Mouse (Mus musculus): Measurements from ENCODE around the gene Ptk7. TPM values are rescaled to one million over a fixed set of nuclear protein-coding genes. Genes with fewer than 3 reads are reported as not detected.

Gene Ptk7
- polyA plus RNA-seq, 1 experiment = 14.9 TPM

GRCm38 (mm10) chr17:46609721-46610514 is 19.4 kb downstream of the Ptk7 start:
- no peak for DNase-seq (ENCODE audit: low spot score)

- no peak for DNase-seq (ENCODE audit: low spot score)
Measured at GRCm38 (mm10) chr17:46605987-46606386, 23.3 kb downstream of the Ptk7 start.

GRCm38 (mm10) chr17:46605126-46605525 is 24.2 kb downstream of the Ptk7 start:
- DNase-seq (ENCODE audit: low spot score) = no peak

GRCm38 (mm10) chr17:46603229-46603628 is 26.1 kb downstream of the Ptk7 start:
- no peak for DNase-seq (ENCODE audit: low spot score)

- DNase-seq (ENCODE audit: low spot score) = no peak
Measured at GRCm38 (mm10) chr17:46602212-46602611, 27.1 kb downstream of the Ptk7 start.

GRCm38 (mm10) chr17:46600569-46600968 is 28.7 kb downstream of the Ptk7 start:
- no peak for DNase-seq (ENCODE audit: low spot score)

GRCm38 (mm10) chr17:46598963-46599362 is 30.3 kb downstream of the Ptk7 start:
- DNase-seq (ENCODE audit: low spot score) = no peak

GRCm38 (mm10) chr17:46597956-46598355 is 31.3 kb downstream of the Ptk7 start:
- no peak for DNase-seq (ENCODE audit: low spot score)

- DNase-seq (ENCODE audit: low spot score) = no peak
Measured at GRCm38 (mm10) chr17:46595336-46595735, 34.0 kb downstream of the Ptk7 start.

GRCm38 (mm10) chr17:46594606-46595005 is 34.7 kb downstream of the Ptk7 start:
- DNase-seq (ENCODE audit: low spot score) = no peak

- DNase-seq (ENCODE audit: low spot score) = no peak
Measured at GRCm38 (mm10) chr17:46593124-46593523, 36.2 kb downstream of the Ptk7 start.

GRCm38 (mm10) chr17:46591406-46591805 is 37.9 kb downstream of the Ptk7 start:
- no peak for DNase-seq (ENCODE audit: low spot score)

GRCm38 (mm10) chr17:46590439-46590838 is 38.9 kb downstream of the Ptk7 start:
- no peak for DNase-seq (ENCODE audit: low spot score)

- DNase-seq (ENCODE audit: low spot score) = no peak
Measured at GRCm38 (mm10) chr17:46589635-46590314, 39.5 kb downstream of the Ptk7 start.

GRCm38 (mm10) chr17:46588913-46589312 is 40.4 kb downstream of the Ptk7 start:
- no peak for DNase-seq (ENCODE audit: low spot score)

GRCm38 (mm10) chr17:46588173-46588572 is 41.1 kb downstream of the Ptk7 start:
- no peak for DNase-seq (ENCODE audit: low spot score)

- no peak for DNase-seq (ENCODE audit: low spot score)
Measured at GRCm38 (mm10) chr17:46586327-46586726, 43.0 kb downstream of the Ptk7 start.

- no peak for DNase-seq (ENCODE audit: low spot score)
Measured at GRCm38 (mm10) chr17:46578650-46579049, 50.7 kb downstream of the Ptk7 start.

GRCm38 (mm10) chr17:46576070-46576469 is 53.2 kb downstream of the Ptk7 start:
- DNase-seq (ENCODE audit: low spot score) = no peak

GRCm38 (mm10) chr17:46574535-46574934 is 54.8 kb downstream of the Ptk7 start:
- DNase-seq (ENCODE audit: low spot score) = no peak

- DNase-seq (ENCODE audit: low spot score) = no peak
Measured at GRCm38 (mm10) chr17:46571005-46571404, 58.3 kb downstream of the Ptk7 start.

GRCm38 (mm10) chr17:46559146-46559545 is 70.2 kb downstream of the Ptk7 start:
- no peak for DNase-seq (ENCODE audit: low spot score)

- DNase-seq (ENCODE audit: low spot score) = no peak
Measured at GRCm38 (mm10) chr17:46558151-46558550, 71.2 kb downstream of the Ptk7 start.

Measured in urinary bladder, adult 2 months (tissue).